Mouse (Mus musculus): Measurements from ENCODE around the gene Maml3. TPM values are rescaled to one million over a fixed set of nuclear protein-coding genes. Genes with fewer than 3 reads are reported as not detected.
A peak's percentile ranks its signal among the peaks of the same experiment; 100 is the strongest.

Maml3 gene
- polyA plus RNA-seq, 1 experiment: 12.7 TPM

- TF ChIP-seq POLR2A (IDR thresholded peaks at IDR 0.05; ENCODE audit: borderline replicate concordance, extremely low read depth, insufficient read depth, insufficient read length, poor library complexity, severe bottlenecking) (no peak), CTCF (IDR thresholded peaks at IDR 0.05; ENCODE audit: borderline replicate concordance, extremely low read depth, insufficient read depth, insufficient read length) (no peak)
Measured at GRCm38 (mm10) chr3:51789389-51789904, 315.4 kb downstream of the Maml3 start.

GRCm38 (mm10) chr3:51788591-51789339 lies 316.1 kb downstream of the Maml3 start:
- TF ChIP-seq POLR2A (IDR thresholded peaks at IDR 0.05; ENCODE audit: borderline replicate concordance, extremely low read depth, insufficient read depth, insufficient read length, poor library complexity, severe bottlenecking) (0 out of 2 replicates have a peak, but pooled peaks have one; percentile 20), CTCF (IDR thresholded peaks at IDR 0.05; ENCODE audit: borderline replicate concordance, extremely low read depth, insufficient read depth, insufficient read length) (no peak)
- DNase-seq (ENCODE audit: low read depth): peak; percentile 95

More at GRCm38 (mm10) chr3:51789389-51789904, 315.4 kb downstream of the Maml3 start:
- no peak for DNase-seq (ENCODE audit: low read depth)

- TF ChIP-seq POLR2A (IDR thresholded peaks at IDR 0.05; ENCODE audit: borderline replicate concordance, extremely low read depth, insufficient read depth, insufficient read length, poor library complexity, severe bottlenecking): no peak
- TF ChIP-seq CTCF (IDR thresholded peaks at IDR 0.05; ENCODE audit: borderline replicate concordance, extremely low read depth, insufficient read depth, insufficient read length): no peak
- DNase-seq (ENCODE audit: low read depth): no peak
Measured at GRCm38 (mm10) chr3:51787945-51788344, 316.9 kb downstream of the Maml3 start.

- TF ChIP-seq POLR2A (IDR thresholded peaks at IDR 0.05; ENCODE audit: borderline replicate concordance, extremely low read depth, insufficient read depth, insufficient read length, poor library complexity, severe bottlenecking): no peak
- TF ChIP-seq CTCF (IDR thresholded peaks at IDR 0.05; ENCODE audit: borderline replicate concordance, extremely low read depth, insufficient read depth, insufficient read length): no peak
Measured at GRCm38 (mm10) chr3:51785796-51786195, 319.1 kb downstream of the Maml3 start.

GRCm38 (mm10) chr3:51782191-51782590 lies 322.7 kb downstream of the Maml3 start:
- no peak for DNase-seq (ENCODE audit: low read depth)
- TF ChIP-seq CTCF (IDR thresholded peaks at IDR 0.05; ENCODE audit: borderline replicate concordance, extremely low read depth, insufficient read depth, insufficient read length) (no peak), POLR2A (IDR thresholded peaks at IDR 0.05; ENCODE audit: borderline replicate concordance, extremely low read depth, insufficient read depth, insufficient read length, poor library complexity, severe bottlenecking) (no peak)

More at GRCm38 (mm10) chr3:51785796-51786195, 319.1 kb downstream of the Maml3 start:
- DNase-seq (ENCODE audit: low read depth): no peak

GRCm38 (mm10) chr3:51778738-51779592 lies 325.9 kb downstream of the Maml3 start:
- no peak for TF ChIP-seq CTCF (IDR thresholded peaks at IDR 0.05; ENCODE audit: borderline replicate concordance, extremely low read depth, insufficient read depth, insufficient read length)
- no peak for TF ChIP-seq POLR2A (IDR thresholded peaks at IDR 0.05; ENCODE audit: borderline replicate concordance, extremely low read depth, insufficient read depth, insufficient read length, poor library complexity, severe bottlenecking)
- DNase-seq (ENCODE audit: low read depth): peak; percentile 81

GRCm38 (mm10) chr3:51778179-51778578 lies 326.7 kb downstream of the Maml3 start:
- DNase-seq (ENCODE audit: low read depth): no peak
- TF ChIP-seq CTCF (IDR thresholded peaks at IDR 0.05; ENCODE audit: borderline replicate concordance, extremely low read depth, insufficient read depth, insufficient read length): no peak

GRCm38 (mm10) chr3:51776018-51776611 lies 328.8 kb downstream of the Maml3 start:
- TF ChIP-seq POLR2A (IDR thresholded peaks at IDR 0.05; ENCODE audit: borderline replicate concordance, extremely low read depth, insufficient read depth, insufficient read length, poor library complexity, severe bottlenecking): no peak
- no peak for TF ChIP-seq CTCF (IDR thresholded peaks at IDR 0.05; ENCODE audit: borderline replicate concordance, extremely low read depth, insufficient read depth, insufficient read length)
- no peak for DNase-seq (ENCODE audit: low read depth)

GRCm38 (mm10) chr3:51773587-51773986 lies 331.3 kb downstream of the Maml3 start:
- TF ChIP-seq POLR2A (IDR thresholded peaks at IDR 0.05; ENCODE audit: borderline replicate concordance, extremely low read depth, insufficient read depth, insufficient read length, poor library complexity, severe bottlenecking) (no peak), CTCF (IDR thresholded peaks at IDR 0.05; ENCODE audit: borderline replicate concordance, extremely low read depth, insufficient read depth, insufficient read length) (no peak)
- no peak for DNase-seq (ENCODE audit: low read depth)

- TF ChIP-seq CTCF (IDR thresholded peaks at IDR 0.05; ENCODE audit: borderline replicate concordance, extremely low read depth, insufficient read depth, insufficient read length) (no peak), POLR2A (IDR thresholded peaks at IDR 0.05; ENCODE audit: borderline replicate concordance, extremely low read depth, insufficient read depth, insufficient read length, poor library complexity, severe bottlenecking) (no peak)
- peak; percentile 69 for DNase-seq (ENCODE audit: low read depth)
Measured at GRCm38 (mm10) chr3:51771839-51772630, 332.8 kb downstream of the Maml3 start.

Measured in brain, embryonic 14.5 days (tissue).